Mouse (Mus musculus) liver, embryonic 14.5 days (tissue): Measurements from ENCODE around the gene Med13l.

ENCODE experiments used
- CTCF ChIP-seq: IDR thresholded peaks from 2 replicates; pipeline ENCODE4 v1.5.1; 2016; ENCODE audit warnings: antibody characterized with exemption, low read depth, control low read depth
- EP300 ChIP-seq: IDR thresholded peaks from 2 replicates; pipeline ENCODE4 v1.6.1; 2016; ENCODE audit warnings: antibody characterized with exemption, low read depth

- TF ChIP-seq CTCF = no peak
- TF ChIP-seq EP300 = no peak
These were observed 40.0 kb upstream of the Med13l start for GRCm38 (mm10) chr5:118520457-118520856.
